Mouse (Mus musculus): Measurements from ENCODE around the gene Rabggta.

- TF ChIP-seq POLR2A (IDR thresholded peaks at IDR 0.05; ENCODE audit: insufficient read depth, low read depth, low read length) (no peak), CTCF (IDR thresholded peaks at IDR 0.05; ENCODE audit: insufficient read depth, low read depth, low read length) (no peak)
These were observed 15.1 kb upstream of the Rabggta start for GRCm38 (mm10) chr14:55737086-55737687.

All from olfactory bulb, adult 2 months (tissue).